Mouse (Mus musculus) adrenal gland, adult (tissue): ENCODE measurements at regions not wholly inside any gene's neighbourhood (a gene's known extent, or its start where the extent isn't known, plus 50 kb on each side); places are given as distances from the start of the nearest gene placed in this dataset.
A peak's percentile ranks its signal among the peaks of the same experiment; 100 is the strongest.

Experiments used
- DNase-seq, 2 experiments: peaks; one replicate each; pipeline ENCODE4 v3.0.0; 2022 to 2023; ENCODE audit warnings: low spot score in 1 of 2; ENCODE audit not compliant: inconsistent age in 2 of 2

DNA sequence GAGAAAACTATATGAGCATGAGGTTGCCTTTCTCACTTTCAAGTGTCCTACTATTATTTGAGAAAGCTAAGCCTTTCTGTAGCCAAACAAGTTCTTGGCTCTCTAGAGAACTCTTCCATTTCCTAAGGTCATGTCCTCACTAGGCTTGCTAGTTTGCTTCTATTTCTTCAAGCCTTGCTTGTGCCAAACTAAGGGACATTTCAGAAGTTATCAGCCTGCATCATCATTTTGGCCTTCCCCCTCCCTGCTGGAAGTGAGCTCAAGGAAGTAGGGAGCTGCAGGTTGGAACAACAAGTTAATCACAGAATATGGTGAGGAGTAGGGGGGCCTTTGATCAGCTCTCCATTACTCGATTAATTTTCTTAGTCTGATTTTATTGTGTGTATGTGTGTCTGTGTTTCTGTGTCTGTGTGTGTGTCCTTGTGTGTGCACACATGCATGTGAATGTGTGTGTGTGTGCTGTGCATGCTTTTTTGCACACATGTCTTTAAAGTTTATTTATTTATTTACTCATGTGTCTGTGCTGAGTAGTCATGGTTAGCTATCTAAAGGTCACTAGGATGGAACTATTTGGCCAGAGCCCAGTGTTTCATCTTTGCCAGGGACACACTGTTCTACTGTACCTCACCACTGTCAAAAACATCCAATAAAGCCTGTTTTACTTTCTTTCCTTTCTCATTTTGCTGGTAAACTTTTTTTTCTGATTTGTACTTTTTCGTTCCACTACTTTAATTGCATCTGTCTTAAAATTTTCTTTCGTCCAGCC lies 371.4 kb upstream of the Eda2r start:
- peak; percentile 70 to 76 for DNase-seq

DNA sequence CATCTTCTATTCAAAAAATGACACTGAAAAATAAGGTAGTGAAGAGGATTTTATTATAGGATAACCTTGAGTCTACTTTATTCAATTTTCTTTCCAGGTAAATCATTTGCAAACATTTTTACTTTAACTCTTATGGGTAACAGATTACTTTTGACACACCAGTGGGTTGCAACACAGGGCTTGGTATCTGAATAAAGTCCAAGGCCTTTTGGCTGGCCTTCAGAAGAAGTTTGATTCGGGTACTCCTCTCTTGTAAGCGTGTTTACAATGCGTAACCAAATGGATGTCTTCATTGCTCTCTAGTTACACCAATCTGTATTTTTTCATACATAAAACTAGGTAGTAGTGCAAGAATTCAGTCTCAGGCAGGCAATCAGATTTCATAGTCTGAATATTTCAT lies 367.3 kb upstream of the Eda2r start:
- peak; percentile 41 to 80 for DNase-seq

DNA sequence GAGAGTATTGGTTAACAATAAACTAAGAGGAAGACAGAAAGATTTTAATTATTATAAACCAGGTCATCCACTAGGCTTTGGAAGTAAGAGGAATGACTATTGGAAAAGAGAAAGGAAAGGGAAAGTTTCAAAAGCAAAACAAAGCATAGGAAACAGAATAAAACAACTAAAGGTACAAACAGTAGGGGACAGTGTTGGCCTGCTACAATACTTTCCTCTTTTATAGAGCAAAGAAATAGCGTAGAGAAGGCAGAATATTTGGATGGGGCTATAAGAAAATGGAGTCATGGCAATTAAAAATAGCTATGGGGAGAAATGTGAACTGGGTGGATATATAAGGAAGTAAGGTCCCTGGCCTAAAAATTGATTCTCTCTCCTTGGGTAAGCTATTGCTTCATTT lies 347.5 kb upstream of the Eda2r start:
- peak in 1 of 2 experiments; percentile 63 for DNase-seq

DNA sequence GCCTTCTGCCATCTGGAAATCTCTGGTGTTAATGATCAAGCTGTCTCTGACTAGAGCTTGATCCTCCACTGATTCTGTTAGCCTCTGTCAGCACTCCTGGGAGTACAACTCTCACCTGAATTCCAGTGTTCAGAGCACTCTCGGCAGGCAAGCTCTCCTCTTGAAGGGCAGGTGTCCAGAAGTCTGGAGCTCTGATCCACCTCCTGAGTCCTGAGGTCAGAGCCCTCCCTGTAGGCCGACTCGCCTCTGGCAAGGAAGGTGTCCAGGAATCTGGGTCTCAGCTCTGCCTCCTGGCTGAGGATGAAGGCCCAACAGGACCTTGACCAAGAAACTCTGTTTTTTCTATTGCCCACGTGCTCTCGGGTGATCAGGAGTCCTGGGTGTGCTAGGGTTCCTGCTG lies 330.8 kb upstream of the Eda2r start:
- no peak for DNase-seq

DNA sequence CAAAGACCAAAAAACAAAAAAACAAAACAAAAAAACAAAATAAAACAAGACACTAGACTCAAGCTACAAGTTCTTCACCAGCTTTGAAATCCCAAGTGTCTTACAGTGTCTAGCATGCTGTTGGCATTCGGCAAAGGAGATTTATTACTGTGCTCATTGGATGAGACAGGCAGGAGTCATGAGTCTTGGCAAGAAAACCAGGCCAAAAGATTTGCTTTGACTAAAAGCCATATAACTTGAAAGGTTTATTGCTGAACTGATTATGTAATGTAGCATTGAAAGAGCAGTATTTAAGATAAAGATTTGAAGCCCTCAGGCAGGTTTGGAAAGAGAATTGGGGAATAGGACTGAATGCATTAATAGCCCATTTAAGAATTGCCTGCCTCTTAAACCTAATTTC lies 281.7 kb upstream of the Eda2r start:
- DNase-seq = peak; percentile 29 to 79

DNA sequence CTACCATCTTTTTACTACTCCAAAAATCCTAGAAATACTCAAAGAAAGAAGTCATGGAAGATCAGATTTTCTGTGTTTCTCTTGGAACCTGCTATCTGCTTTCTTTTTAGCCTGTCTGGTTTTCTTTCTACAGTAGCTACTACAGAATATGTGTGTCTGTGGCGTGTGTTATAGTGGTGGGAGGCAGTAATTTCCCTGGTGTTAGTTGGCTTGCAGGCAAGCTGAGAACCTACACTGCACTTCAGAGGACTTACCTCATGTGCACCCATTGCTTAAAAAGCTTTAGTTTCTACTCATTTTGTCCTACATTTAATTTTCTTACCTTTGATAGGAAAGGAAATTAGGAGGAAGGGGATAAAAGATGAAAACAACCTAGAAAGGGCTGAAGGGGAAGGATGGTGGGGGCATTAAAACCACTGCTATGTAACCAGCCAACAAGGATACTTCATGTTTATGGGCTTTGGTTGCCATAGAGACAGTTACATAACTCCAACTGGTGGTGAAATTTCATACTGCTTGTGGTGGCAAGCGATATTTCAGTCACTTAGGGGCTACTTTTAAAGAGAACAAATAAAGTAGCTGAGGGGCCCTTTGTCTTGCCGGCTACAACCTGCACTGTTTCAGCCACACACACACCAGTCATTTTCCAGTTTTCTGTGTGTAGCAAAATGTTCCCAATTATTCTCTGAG lies 274.7 kb upstream of the Eda2r start:
- DNase-seq = no peak
